Mouse (Mus musculus) lung, postnatal 36 days (tissue): Measurements from ENCODE around the gene Helz2.
"Not testable (repeated sequence)": the region's sequence is repeated elsewhere in the genome, so short reads cannot be mapped to it uniquely, and the experiment has no call there.

Experiments used
- DNase-seq: peaks from one replicate; pipeline ENCODE4 v3.0.0; 2022; ENCODE audit warnings: mixed read lengths

The Helz2 gene

DNA sequence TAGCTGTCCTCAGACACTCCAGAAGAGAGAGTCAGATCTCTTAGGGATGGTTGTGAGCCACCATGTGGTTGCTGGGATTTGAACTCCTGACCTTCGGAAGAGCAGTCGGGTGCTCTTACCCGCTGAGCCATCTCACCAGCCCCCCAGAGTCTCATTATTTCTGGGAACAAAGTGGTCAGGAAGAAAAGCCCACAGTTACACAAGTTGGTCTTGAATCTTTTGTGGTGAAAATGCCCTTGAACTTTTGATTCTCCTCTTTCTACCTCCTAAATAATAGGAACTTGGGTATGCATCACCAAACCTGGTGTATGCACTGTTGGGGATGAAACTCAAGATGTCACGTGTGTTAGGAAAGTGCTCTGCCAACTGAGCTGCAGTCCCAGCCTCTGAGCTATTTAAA lies 49.9 kb downstream of the Helz2 start:
- DNase-seq = no peak

DNA sequence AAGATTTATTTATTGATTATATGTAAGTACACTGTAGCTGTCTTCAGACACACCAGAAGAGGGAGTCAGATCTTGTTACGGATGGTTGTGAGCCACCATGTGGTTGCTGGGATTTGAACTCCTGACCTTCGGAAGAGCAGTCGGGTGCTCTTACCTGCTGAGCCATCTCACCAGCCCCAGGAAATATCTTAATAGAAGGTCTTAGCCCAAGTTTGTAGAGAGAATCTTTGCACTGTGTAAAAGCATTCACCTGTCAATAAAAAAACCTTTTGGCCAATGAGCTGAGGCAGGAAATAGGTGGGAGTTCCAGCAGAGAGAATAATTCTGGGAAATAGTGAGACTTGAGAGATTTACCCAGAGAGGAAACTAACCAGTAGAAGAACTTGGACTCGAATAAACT lies 50.4 kb downstream of the Helz2 start:
- not testable (repeated sequence) for DNase-seq

DNA sequence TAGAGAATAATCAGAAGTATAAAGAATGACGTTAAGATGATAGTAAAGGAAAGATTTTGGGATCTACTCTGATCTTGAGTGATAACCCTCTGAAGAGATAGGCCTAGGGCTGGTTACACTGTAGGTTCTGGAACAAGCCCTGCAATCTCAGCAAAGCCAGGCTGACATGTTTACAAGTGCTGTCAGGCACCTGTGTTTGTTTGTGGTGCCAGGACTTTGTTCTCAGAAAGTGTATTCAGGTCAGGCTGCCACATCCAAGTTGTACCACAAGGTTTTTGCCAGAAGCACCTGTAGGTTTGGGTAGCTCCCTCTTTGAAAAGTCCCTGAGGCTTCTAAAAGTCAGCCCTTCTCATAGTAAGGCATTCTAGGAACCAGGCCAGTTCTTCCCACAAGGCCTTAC lies 52.5 kb downstream of the Helz2 start:
- no peak for DNase-seq

DNA sequence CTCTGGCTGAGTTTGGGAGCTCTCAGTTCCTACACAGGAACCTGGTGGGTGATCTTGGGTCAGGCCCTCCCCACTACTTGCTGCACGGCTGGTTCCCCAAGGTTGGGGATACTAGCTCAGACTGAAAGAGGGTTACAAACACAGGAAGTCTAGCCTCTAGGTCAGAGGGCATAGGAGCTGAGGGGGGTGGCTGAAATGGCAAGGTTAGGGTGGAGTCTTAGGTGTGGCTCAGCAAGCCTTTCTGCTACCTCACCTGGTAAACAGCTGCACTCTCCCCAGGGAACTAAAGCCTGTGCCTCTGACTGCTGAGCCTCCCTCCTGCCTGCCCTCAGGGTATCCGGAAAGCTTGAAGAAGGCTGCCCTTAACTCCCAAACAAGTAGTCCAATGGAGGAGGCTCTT lies 53.1 kb downstream of the Helz2 start:
- peak; percentile 53 for DNase-seq

DNA sequence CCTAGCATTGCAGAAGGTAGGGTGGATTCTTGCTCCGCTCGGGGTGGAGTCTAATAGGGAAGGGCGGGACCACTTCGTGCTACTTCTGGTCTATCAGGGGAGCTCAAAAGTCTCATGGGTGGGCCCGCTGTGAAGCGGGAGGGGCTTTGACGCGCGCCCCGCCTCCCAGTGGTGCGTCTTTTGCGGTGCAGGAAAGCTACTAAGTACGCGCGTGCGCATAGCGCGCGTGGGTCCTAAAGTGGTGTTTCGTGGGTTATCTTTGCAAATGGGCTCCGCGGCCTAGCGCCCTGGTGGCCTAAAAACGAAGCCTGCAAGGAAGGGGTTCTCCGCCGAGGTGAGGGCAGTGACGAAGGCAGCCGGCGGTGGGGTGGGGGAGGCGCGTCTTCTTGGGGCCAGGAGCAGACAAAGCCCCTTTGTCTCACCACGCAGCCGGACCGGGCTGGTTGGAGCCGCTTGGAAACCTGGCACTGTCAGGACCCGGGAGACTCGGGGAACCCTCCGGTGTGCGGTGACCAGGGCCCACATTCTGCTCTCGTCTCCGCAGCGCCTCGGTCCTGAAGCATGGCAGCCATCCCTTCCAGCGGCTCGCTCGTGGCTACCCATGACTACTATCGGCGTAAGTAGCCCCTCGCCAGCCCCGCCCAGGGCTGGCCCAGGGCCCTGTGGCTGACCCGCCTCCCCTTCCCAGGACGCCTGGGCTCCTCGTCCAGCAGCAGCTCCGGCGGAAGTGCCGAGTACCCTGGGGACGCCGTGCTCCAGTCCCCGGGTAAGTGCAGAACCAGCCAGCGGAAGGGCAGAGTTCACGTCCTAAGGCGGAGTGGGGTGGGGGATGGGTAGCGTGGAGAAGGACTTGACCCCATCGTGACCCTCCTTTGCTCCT lies 54.5 kb downstream of the Helz2 start, which contains the start of gene Ppdpf:
Gene Ppdpf, plus strand, starts transcription at position 127 of the 880 bp plus-strand sequence.
- peak; percentile 99 for DNase-seq

DNA sequence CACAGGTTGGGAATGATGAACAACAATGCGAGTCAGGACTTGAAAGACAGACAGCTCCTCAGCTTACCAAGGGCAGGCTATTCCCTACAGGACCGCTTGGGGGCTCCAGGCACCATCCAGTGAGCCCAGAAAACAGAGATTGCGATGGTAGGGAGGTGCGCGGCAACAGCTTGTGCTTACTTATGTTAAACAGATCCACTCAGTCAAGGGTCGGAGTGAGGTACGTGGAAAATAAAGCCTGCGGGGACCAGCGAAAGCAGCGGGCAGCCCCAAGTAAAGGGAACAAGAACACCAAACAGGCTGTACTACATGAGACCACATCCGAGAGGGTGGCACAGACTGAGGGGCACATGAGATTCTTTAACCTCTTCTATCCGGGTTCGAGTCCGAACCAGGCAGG lies 55.2 kb downstream of the Helz2 start:
- peak; percentile 95 for DNase-seq

DNA sequence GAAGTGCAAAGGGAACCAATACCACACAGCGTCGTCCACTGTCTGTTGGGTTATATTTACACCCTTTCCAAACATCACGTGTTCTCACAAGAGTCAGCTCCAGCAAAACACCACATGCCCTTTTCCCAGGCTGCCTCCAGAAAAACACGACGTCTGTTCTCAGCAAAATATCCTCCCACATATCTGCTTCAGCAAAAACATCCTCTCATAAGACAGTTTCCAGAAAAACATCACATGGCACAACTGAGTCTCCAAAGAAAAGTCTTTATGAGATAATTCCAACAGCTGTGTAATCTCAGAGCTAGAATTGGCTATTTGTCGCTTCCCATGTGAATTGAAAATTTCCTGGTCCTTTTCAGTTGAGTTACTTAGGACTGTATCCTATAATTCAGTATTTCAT lies 60.9 kb downstream of the Helz2 start:
- no peak for DNase-seq

DNA sequence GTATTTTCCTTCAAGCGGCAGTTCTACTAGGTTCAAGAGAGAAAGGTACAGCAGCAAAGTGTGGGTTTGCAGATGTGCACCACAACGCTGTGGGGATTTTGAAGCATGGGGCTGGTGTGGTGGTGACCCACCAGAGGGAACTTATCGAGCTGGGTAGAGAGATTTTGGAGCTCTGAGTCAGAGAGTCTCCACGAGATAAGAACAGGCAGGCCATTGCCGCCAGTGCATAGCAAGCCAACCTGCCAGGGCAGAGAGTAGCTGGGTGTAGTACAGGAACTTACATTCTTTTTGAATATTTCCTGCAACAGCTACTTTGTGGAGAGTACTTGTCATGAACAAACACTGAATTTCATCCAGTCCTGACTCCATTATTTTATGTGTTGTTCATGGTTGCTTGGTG lies 63.4 kb downstream of the Helz2 start:
- peak; percentile 17 for DNase-seq

DNA sequence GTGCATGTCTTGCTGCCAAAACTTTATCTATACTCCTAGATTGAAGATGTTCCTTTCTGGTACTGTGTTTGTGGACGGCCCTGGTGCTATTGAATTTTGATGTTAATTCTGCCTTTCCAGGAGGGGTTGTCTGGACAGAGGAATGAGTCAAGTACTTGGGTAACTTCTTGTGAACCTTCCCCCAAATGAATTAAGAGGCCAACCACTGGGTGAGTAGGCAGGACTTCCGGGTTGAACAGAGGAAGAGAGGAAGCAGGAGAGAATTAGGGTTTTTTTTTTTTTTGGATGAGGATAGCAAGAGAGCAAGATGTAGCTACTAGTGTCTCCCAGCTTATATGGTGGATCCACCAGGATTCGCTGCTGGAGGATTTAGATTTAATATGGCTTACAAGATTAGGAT lies 63.8 kb downstream of the Helz2 start:
- no peak for DNase-seq
